17 mouse cellular contexts compared by ENCODE assay signal in genomic region chr12:86853516-86853915, GRCm38 (mm10). TPM values are rescaled to one million over a fixed set of nuclear protein-coding genes. Genes with fewer than 3 reads are reported as not detected.
DNase-seq lines count a peak whose midpoint lies in the region; ATAC-seq lines count a peak whose summit lies in the region.
"Had no signal": no experiment of that assay in that cellular context is flagged by ENCODE, and none has a peak within 500 bp of the region (broad histone marks: within the 10 kb centered on the region; RNA-seq: fewer than 3 reads in every experiment).

No protein-coding gene starts in this region.

- no peaks in the 10 kb centered on the region for H3K36me3 ChIP-seq in liver, embryonic 12.5 days
- no peaks in the 10 kb centered on the region for H3K36me3 ChIP-seq in liver, embryonic 16.5 days (ENCODE audit: control insufficient read depth, insufficient read depth)
- H3K36me3 ChIP-seq: embryonic facial prominence, embryonic 15.5 days; forebrain, embryonic 12.5 days; heart, embryonic 13.5 days; hindbrain, embryonic 15.5 days had no signal

- H3K27me3 ChIP-seq in liver, embryonic 12.5 days (replicated peaks), result no peaks in the 10 kb centered on the region; the same call in 1 of the 2 replicates
- no peaks in the 10 kb centered on the region for H3K27me3 ChIP-seq in liver, embryonic 16.5 days (ENCODE audit: control insufficient read depth, insufficient read depth, low read depth, low read length)
- H3K27me3 ChIP-seq: embryonic facial prominence, embryonic 15.5 days; heart, embryonic 13.5 days; hindbrain, embryonic 15.5 days had no signal

- 0 out of 2 replicates have a peak, but pooled peaks have one; percentile 49 for ATAC-seq in erythroblast, adult 5-6 weeks (replicated peaks; ENCODE audit: low FRiP score, poor library complexity, severe bottlenecking)
- peak; percentile 71 for ATAC-seq in liver, embryonic 12.5 days
- peak; percentile 61 for ATAC-seq in liver, embryonic 16.5 days (ENCODE audit: low read depth)
- ATAC-seq in cerebellum, adult (ENCODE audit: insufficient number of reproducible peaks, low FRiP score, low TSS enrichment), result no peak
- ATAC-seq: forebrain, postnatal 0 days had no signal

- WGBS in liver, embryonic 12.5 days (ENCODE audit: insufficient replicate concordance), result 30% methylated on average over 1 of the region's 1 CpGs
- WGBS in liver, embryonic 16.5 days (ENCODE audit: insufficient replicate concordance), result 15% methylated on average over 1 of the region's 1 CpGs

- no peak for DNase-seq in right cerebral cortex, adult 2 months (ENCODE audit: low spot score in 2 of 2)
- no peak for DNase-seq in cerebellum, adult 8-10 months
- DNase-seq: adrenal gland, postnatal 10 days; cerebellum, adult 11-12 months; cerebellum, postnatal 10 days; forebrain, postnatal 0 days; gastrocnemius, postnatal 14 days; heart, adult 2 months; heart, postnatal 36 days had no signal

- no peak overlapping the region for H3K4me2 ChIP-seq in liver, embryonic 12.5 days
- no peak overlapping the region for H3K4me2 ChIP-seq in liver, embryonic 16.5 days (ENCODE audit: low read depth, low read length)
- H3K4me2 ChIP-seq: embryonic facial prominence, embryonic 15.5 days; forebrain, embryonic 12.5 days; heart, embryonic 13.5 days; hindbrain, embryonic 15.5 days had no signal

- H3K4me3 ChIP-seq in liver, embryonic 12.5 days, result no peak overlapping the region
- H3K4me3 ChIP-seq in liver, embryonic 16.5 days (ENCODE audit: low read depth, low read length), result no peak overlapping the region
- H3K4me3 ChIP-seq: embryonic facial prominence, embryonic 15.5 days; forebrain, embryonic 12.5 days; heart, adult 2 months; heart, embryonic 13.5 days; hindbrain, embryonic 15.5 days had no signal

- H3K4me1 ChIP-seq in liver, embryonic 12.5 days, result peaks cover 24% of the 10 kb centered on the region
- peaks cover 8% of the 10 kb centered on the region; the same call in 1 of the 2 replicates for H3K4me1 ChIP-seq in liver, embryonic 16.5 days (ENCODE audit: control insufficient read depth, low read depth, low read length)

- no peaks in the 10 kb centered on the region for H3K9me3 ChIP-seq in liver, embryonic 12.5 days (replicated peaks)
- H3K9me3 ChIP-seq in liver, embryonic 16.5 days (replicated peaks; ENCODE audit: control insufficient read depth, low read length), result no peaks in the 10 kb centered on the region
- H3K9me3 ChIP-seq: embryonic facial prominence, embryonic 15.5 days; forebrain, embryonic 12.5 days; heart, embryonic 13.5 days; hindbrain, embryonic 15.5 days had no signal

- no peak overlapping the region for H3K27ac ChIP-seq in liver, embryonic 12.5 days
- no peak overlapping the region for H3K27ac ChIP-seq in liver, embryonic 16.5 days (ENCODE audit: low read length)
- H3K27ac ChIP-seq: embryonic facial prominence, embryonic 15.5 days; forebrain, embryonic 12.5 days; heart, adult 2 months; heart, embryonic 13.5 days; hindbrain, embryonic 15.5 days had no signal

- H3K9ac ChIP-seq in liver, embryonic 12.5 days, result no peak overlapping the region
- H3K9ac ChIP-seq in liver, embryonic 16.5 days (ENCODE audit: low read depth, low read length), result no peak overlapping the region
- H3K9ac ChIP-seq: embryonic facial prominence, embryonic 15.5 days; forebrain, embryonic 12.5 days; forebrain, postnatal 0 days; heart, embryonic 13.5 days; hindbrain, embryonic 15.5 days had no signal

RNA-seq across cellular contexts. Expression of gene Irf2bpl, which starts 31.1 kb away (rescaled TPM):
- 0.21 and 0.77 TPM in 2 replicates for total RNA-seq in erythroblast, adult 5-6 weeks (2015; ENCODE audit: low replicate concordance)
- 0.42 TPM in 1 of 2 replicates, not detected in the other for total RNA-seq in erythroblast, adult 5-6 weeks (2017; ENCODE audit: low replicate concordance)
- polyA plus RNA-seq in liver, embryonic 12.5 days (2016; fragmentation: Nextera tagmentation; extraction: Ambion mirVana), result 6.7 and 7.7 TPM in 2 replicates
- polyA plus RNA-seq in liver, embryonic 16.5 days (2015; fragmentation: Nextera tagmentation; extraction: Ambion mirVana), result 1.8 and 2.3 TPM in 2 replicates
